Mouse (Mus musculus) testis, postnatal 10 days (tissue): ENCODE measurements at regions not wholly inside any gene's neighbourhood (a gene's known extent, or its start where the extent isn't known, plus 50 kb on each side); places are given as distances from the start of the nearest gene placed in this dataset.

ENCODE experiments used
- DNase-seq: peaks from one replicate; pipeline ENCODE4 v3.0.0; 2021; ENCODE audit warnings: low spot score

DNA sequence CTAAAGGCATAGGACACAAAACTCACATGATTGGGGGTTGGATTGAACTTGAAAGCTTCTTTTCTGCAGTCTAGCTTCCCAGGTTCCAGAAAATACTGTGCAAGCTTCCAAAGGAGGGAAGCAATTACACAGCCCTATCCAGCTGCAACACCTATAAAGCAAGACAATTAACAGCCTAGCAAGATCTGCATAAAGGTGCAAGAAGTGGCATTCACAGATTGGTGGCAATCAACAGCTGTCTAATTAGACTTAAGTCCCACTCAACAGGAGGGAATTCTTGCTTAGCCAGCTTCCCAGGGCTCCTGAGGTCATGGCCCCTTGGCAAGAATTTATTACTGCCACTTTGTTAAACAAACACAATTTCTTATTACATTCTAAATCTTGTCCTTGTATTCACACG lies 511.9 kb downstream of the Kcnj2 start:
- DNase-seq, result no peak

DNA sequence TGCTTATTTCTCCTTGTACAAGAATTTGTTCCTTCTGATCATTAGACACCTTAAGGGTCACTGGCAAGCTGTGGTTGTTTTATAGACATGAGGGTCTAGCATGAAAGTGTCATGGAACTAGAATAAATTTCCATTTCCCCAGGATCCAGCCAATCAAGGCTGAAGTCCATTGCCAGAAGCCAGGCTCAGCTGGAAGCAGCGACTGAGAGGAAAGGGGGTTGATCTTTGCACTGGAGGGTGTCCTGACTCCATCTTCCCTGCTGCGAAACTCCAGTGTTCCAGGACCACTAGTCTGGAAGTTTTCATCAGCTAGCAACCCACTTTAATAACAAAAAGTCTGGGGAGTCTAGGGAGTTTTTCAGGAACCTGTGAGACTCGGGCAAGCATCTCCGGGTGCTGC lies 517.0 kb downstream of the Kcnj2 start:
- DNase-seq, result no peak

DNA sequence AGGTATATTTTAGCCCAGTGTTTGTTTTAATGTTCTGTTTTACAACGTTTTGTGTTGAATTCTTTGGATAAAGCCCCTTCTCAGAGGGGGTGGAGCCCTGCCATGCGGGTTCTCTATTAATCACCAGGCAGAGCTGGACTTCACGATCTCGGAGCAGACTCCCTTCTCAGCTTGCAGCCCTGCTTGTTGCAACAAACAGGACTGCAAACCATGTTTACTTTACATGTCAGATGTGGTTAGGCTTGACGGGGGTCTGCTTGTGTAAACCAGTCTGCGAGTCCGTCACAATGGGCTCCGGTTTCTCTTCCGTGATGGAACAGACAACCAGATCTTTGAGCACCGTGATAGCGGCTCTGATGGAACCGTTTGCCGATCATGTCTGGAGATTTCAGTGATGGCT lies 517.6 kb downstream of the Kcnj2 start:
- no peak for DNase-seq

DNA sequence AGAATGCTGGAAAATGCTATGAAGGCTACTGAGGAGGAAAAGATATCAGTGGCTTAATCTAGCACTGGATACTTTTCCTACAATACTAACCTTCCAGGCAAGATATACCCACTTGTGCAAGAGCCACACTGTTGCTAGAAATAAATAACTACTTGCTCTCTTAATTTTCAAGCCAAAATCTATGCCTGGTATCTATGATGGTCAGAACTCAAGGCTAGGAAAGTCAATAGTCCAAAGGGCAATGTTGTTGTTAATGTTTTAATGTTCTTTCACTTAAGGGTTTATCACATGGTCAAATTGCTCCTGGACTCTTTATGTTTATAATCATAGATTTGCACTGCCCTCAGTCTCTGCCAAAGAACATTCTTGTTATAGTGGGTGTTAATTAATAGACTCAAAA lies 533.5 kb downstream of the Kcnj2 start:
- DNase-seq, result no peak

DNA sequence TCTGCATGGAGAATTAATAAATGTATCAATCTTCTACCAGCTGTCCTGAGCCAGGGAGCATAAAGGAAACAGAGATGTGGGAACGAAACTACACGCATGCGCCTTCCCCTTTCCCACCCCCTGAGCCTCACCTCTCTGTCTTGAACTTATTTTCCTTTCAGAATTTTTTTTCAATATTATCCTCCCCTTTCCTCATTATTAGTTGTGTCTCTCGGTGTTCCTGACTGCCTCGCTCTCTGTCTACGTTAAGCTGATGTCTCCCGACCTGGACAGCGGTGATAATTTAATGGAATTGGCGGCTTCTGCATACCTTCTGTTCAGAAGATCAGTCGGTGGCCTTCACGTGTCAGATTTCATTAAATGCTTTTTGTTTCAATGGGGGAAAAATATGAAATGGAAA lies 539.2 kb downstream of the Kcnj2 start:
- no peak for DNase-seq

DNA sequence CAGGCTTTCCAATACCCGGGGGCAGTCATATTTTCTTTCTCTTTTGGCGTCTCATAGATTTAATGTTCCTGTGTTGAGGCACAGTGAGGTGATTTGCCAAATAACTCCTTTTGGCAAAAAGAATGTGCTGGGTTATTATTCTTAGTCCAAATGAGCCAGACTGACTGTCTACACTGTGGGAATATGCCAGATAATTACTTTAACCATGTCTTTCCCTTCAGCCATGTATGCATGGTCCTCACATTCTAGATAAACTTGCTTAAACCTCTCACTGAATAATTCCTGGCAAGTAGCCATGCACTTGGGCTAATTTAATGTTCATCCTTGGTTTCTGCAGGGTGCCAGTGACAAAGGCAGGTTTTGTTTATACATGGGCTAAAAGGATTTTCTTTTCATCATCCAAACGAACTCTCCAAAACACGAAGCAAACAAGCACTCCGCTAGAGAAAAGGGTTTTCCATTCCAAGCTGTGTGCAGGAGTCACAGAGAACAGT lies 544.6 kb downstream of the Kcnj2 start:
- DNase-seq, result no peak

DNA sequence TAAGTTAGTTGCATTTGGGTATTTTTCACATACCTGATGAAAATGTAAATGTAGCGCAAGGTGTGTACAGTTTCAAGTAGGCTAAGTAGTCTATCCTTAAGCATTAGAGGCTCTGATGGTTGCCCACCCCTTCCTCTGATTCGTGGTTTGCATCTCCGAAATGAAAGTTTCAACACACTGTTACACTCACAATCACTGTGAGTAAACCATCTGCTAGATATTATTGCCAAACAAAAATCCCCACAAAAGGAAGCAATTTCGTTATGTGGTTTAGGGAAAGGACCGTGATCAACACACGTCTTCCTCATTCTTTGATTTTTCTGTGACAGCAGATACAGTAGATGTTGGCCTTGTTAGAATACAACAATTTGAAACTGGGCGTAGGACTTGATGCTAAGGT lies 577.6 kb downstream of the Kcnj2 start:
- DNase-seq, result no peak

DNA sequence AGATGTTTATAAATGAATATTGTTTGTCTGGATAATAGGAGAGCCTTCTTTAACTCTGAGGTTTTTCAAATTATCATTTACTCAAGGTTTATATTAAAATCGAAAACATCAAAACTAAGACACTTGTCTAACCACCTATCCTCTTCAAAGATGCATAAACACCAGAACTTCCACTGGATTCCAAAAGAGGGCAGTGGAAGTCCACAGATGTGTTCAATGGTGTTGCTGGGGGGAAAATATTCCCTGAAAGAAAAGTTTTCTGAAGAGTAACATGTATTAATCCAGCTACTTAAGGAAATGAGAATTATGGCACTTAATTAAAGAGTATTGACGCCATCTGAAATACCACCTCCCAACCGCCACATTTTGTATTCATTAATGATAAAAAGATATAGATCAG lies 586.9 kb downstream of the Kcnj2 start:
- DNase-seq, result no peak

DNA sequence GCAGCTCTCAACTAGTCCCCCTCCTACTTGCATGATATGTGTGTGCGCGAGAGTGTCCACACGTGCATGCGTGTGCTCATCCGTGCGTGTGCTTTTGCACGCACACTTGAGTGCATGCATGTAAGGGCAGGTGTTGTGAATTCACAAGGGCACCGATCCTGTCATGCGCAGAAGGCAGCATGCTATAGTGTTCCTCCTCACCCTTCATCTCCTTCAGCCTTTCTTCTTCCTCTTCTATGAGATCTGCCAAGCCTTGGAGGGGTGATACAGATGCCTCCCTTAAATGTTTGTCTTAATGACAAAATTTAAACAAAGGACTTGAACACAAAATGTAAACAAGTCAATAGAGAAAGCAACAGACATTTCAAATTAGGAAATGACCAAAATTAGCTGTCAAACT lies 591.8 kb downstream of the Kcnj2 start:
- DNase-seq, result no peak

DNA sequence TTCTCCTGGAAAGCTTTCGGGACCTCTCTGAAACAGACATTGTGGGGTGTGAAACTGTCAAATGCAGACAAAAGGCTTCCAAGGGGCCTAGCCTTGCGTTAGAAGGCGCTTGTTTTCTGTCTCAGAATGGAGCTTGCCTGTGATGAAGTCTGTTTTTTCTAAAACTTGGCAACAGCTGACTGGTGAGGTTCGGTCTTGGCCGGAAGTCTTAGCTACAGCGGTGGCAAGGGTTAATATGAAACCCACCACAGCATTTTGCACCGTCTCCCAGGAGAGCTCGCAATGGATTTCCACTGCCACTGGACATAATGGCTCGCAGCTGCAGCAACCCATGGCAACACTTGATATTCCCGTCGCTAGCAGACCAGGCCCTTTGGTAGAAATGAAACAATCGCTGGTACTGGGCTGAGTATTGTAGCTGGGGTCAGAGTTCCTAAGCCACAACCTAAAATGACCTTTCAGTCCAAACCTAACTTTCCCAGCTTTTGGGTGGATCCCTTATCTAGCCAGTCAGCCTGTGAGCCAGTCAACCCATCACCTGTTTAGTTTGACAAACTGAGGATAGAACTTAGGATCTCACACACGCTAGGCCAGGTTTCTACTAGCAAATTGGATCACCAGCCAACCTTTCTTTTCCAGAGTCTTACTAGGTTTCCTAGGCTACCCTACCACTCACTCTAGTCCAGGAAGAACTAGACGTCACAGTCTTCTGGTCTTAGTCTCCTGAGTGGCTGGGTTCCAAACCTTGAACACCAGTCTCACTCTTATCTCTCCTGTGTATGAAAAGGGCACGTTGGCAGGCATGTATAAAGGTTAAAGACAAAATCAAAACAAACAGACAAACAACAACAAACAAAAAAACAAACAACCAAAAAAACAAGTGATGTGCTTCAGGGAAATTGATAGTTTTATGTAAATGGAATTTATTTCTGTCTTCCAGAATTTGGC lies 592.7 kb downstream of the Kcnj2 start:
- DNase-seq, result no peak

DNA sequence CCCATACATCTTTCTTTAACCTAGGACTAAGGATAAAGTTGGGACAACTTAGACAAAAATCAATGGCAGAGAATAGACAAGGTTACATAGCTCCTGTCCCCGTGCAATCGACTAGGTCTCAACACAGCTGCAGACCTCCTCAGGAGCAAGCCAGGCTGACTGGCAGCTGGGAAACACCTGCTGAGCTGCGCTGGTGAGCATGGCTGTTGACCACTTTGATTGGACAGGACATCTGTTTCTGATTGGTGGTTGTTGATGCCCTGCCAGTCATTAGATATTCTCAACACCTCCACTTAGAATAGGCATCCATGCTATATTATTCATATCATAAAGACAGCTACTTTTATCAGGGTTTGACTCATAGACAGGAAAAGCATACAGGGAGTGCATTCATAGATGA lies 597.3 kb downstream of the Kcnj2 start:
- DNase-seq, result no peak

DNA sequence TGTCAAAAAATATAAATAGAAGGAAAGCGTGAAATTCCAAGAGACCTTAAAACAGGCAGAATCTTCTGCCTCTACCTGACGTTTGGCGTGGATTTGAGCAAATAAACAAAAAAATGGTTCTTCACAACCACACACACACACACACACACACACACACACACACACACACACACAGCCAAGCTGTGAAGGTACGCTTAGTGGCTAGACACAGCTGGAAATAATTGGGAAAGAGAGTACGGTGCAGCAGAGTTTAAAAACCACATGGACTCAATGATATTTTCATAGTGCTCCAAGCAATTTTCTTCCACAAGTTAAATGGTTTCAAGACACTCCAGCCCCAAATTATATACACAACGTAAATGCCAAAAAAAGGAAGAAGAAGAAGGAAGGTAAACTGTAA lies 600.4 kb downstream of the Kcnj2 start:
- DNase-seq, result no peak

DNA sequence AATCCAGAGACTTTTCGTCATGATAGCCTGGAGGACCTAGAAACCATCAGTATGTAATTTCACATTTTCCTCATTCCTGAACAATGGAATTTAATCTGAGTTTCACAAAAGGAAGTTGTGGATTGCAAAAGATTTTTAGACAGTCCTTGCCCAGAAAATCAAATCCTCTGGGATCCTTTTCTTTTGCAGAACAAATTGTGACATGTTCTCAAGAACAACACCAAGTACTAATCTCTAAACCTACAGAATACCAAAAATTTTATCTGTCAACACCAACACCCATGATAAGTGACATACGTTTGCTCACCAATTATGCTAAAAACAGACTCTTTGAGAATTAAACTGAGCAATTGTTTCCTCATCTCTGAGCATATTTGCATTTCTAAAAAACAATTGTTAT lies 605.9 kb downstream of the Kcnj2 start:
- no peak for DNase-seq

DNA sequence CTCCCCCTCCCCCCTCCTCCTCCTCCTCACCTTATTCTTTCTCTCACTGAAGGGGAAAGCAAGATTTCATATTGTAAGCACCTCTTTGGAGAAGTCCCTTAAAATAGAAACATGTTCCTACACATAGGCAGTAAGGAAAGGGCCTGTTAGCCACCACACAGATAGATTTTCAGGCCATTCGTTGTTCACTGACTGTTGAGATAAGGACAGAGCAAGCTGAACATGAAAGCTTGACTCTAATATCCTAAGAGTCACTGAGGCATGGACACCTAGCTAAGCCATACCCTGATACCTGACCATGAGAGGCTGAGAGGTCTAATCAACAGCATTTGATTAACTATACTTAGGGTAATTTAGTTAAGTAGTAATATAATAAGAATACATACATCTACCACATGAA lies 609.7 kb downstream of the Kcnj2 start:
- no peak for DNase-seq

DNA sequence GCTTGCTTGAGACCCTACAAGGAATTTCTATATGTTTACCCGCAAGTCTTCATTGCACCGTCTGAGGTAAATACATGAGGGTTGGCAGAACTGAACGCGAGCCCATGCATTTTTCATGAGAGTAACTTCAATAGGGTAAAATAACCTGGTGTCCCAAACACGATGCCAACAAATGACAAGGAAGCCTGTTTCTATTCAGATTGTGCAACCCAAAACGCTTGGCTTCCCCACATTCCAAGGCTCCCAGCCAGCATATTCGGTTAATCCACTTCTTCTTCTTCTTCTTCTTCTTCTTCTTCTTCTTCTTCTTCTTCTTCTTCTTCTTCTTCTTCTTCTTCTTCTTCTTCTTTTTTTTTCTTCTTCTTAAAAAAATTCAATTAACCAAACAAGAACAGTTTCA lies 616.4 kb downstream of the Kcnj2 start:
- DNase-seq, result no peak

DNA sequence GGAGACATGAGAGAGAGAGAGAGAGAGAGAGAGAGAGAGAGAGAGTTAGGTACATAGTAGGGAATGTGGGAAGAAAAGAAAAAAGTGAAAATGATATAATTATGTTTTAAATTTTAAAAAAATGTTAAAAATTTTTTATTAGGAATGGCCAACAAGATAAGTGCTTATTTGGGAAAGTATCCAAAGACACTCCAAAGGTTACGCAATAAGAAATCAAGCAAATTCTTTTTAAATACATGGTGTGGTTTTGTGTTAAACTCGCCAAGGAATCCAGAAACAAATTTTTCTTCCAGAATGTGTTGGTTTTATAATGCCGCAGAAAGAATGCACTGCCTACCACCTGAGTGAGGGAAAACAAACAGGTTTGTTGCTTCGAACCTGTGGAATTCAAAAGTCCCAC lies 617.9 kb downstream of the Kcnj2 start:
- DNase-seq, result no peak

DNA sequence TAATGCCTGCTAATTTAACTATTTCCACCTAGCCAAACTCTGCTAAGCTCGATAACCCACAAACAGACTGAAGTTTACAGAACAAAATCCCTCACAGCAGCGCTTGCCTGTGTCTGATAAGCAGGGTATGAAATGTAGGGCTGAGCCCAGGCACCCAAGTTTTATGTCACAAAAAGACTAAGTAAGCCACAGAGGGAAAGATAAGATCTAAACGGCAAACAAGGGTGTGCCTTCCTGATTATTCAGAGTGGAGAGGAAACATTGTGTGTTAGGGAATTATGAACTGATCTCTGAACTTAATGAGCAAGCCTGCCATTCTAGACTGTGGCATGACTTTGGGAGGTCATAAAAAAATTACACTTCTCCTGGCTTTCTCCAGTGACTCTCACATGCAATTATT lies 621.8 kb downstream of the Kcnj2 start:
- no peak for DNase-seq

DNA sequence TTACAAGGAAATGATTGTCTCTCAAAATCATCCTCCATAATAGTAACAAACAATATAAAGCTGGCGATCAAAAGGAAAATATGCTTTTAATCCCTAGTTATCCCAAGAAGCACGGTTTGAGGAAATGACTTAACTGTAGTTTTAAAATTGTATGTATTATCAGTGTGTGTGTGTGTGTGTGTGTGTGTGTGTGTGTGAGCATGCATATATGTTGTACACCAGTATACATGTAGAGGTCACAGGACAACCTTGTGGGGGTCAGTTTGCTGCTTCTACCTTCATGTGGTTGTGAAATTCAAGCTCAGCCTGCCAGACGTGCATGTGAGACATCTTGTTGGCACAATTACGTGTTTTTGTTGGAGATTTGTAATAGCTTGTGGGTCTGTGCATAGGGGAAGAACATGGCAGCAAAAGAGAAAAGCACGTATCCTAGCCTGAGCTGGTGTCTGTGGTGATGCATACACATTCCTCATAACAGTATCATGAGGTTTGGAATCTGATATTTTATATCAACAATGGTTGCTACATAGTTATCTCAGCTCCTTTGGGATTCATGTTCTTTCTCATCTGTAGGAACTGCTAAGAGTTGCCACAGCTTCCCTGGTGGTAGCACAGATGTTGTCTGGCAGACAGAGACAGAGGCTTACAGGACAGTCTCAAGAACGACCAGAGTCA lies 622.4 kb downstream of the Kcnj2 start:
- no peak for DNase-seq

DNA sequence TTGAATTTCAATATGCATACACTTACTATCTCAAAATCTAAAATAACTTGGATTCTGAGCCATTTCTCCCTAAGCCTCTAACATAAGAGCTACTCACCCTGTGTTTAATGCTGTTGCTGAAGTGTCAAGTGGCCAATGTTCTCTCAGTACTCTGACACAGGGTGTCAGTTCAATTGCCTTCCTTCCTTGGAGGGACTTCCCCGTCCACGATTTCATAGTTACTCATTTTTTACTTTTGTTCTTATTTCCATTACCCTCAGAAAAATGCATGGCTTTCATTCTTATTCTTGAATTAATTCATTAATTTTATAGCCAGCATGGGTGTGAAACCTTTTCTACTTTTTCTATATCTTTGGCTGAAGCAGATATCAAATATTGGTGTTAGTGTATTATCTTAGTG lies 623.9 kb downstream of the Kcnj2 start:
- DNase-seq, result no peak

DNA sequence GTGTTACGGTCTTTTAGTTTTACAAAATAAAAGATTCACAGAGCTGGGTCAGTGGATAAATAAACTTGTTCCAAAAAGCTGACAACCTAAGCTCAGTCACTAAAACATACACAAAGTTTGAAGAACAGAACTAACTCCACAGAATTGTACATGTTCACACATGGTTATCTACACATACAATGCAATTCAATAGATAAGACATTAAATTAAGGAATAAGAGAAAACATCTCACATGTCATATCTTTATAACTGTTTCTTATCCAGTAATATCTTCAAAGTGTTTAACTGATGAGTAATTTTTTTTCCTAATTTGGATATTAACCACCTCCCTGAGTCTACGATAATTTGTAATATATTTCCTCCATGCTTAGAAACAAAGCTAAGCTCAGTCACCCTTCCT lies 625.5 kb downstream of the Kcnj2 start:
- no peak for DNase-seq

DNA sequence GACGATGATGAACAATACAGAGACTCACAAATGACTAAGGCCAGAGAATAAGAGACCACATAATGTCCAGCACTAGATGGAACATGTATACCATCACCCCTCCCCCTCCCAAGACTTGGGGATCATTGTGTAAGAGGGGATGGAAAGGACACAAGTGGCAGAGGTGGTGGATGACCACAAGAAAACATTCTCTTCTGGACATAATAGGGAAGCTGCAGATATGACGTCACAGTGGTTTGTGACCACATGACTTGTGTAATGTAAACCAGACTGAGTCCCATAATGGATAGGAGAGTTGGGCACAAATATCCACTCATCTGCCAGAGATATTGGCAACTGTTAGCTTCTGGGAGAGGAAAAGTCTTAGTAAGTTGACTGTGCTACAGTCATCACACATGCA lies 630.7 kb downstream of the Kcnj2 start:
- no peak for DNase-seq

DNA sequence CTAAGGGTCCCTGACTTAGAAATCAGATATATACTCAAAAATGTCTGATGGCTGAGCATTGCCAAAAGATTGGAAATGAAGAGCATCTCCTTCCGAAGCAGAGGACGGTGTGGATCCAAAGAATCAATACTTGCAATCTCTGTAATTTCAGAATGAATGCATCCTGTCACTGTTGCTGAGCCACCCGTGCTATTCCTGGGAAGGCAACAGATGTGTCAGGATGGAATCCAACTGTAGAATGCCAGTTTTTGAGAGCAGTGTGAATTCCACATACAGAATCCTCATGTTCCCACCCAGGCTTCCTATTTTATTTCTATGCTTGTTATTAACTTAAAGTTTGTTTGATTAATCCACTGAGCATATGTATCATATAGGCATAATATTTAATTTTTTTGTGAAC lies 633.9 kb downstream of the Kcnj2 start:
- DNase-seq, result no peak

DNA sequence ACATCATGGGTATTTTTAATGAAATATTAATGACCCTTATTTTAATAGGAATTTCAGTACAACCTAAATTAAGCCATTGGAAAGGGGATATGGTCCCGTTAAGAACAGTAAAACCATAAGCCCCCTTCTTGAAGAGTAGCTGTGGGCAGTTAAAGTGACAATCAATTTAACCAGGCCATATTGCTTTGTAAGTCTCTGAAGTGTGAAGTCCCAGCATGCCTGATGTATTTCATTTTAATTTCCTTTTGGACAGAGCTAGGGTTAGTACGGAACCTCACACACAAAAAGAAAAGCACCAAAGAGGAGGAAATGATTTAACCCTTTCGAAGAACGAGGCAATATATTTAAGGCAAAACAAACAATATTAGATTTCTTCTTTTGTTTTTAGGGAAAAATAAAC lies 640.9 kb downstream of the Kcnj2 start:
- no peak for DNase-seq

DNA sequence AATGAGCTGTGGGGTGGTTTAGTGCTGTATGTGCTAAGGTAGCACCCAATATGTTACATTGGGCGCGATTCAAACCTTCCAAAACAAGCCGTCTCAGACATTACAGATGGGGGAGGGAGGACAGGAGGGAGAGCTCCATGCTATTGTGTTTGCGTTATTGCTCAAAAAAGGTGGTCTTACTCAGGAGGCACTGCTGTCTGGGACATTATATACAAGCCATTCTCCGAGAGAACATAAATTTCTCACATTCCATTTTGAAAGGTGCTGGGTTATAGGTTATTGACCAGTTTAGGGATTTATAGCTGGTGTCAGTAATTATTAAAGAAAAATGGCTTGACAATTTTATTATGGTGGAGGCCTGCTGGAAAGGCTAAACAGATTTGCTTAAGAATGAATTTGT lies 649.4 kb downstream of the Kcnj2 start:
- DNase-seq, result no peak
